Mouse (Mus musculus): ENCODE measurements at regions not wholly inside any gene's neighbourhood (a gene's known extent, or its start where the extent isn't known, plus 50 kb on each side); places are given as distances from the start of the nearest gene placed in this dataset.

DNA sequence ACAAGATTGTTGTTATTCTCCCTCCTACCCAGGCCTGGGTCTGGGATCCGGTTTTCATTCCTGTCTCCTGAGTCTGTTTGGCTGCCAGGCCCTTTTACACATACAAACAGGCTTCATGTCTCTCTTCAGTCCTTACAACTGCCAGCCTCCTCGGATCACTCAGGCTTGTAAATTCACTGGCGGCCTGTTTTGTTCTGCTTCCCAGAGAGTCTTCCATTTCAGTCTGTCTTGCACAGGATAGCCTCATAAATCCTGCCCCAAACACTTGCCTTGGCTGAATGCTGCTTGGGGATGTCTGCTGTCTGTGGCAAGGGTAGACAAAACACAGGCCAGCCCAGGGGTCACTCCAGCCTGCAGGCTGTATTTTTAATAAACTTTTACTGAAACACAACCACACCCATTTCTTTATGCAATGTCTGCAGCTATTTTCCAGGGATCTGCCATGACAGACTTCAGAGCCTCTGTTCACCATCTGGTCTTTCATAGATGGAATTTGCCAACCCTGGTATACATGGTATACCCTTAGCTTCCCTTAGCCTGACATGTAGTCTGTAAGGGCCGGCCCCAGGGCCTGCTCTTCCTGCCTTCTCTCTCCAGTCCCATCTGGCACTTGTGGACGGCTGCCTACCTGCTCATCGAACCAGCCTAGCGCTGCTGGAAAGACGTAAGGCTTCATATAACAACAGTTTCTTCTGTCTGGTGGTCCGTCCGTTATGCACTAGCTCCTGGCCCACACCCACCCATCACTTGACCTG is 149.0 kb upstream of the Mocs1 start:
- Histone ChIP-seq H3K27ac (ENCODE audit: low read depth, low read length) (no peak overlapping the region), H3K27me3 (replicated peaks; ENCODE audit: control insufficient read depth, insufficient read depth, low read length) (no peaks in the 10 kb centered on the region), H3K4me3 (ENCODE audit: low read depth, low read length) (no peak overlapping the region), H3K4me1 (replicated peaks; ENCODE audit: control insufficient read depth, insufficient read depth, low read length) (no peaks in the 10 kb centered on the region), H3K4me2 (no peak overlapping the region), H3K36me3 (ENCODE audit: control insufficient read depth, insufficient read depth, low read length) (no peaks in the 10 kb centered on the region), H3K9me3 (ENCODE audit: control insufficient read depth, low read length) (peaks cover 2% of the 10 kb centered on the region), H3K9ac (ENCODE audit: low read depth, low read length) (no peak overlapping the region)
- ATAC-seq (replicated peaks; ENCODE audit: low FRiP score) (no peak), DNase-seq (ENCODE audit: low spot score) (no peak)
- WGBS: 70% methylated on average over 10 of the region's 10 CpGs

GRCm38 (mm10) chr17:49281344-49281743 is 146.8 kb upstream of the Mocs1 start:
- Histone ChIP-seq H3K4me1 (replicated peaks; ENCODE audit: control insufficient read depth, insufficient read depth, low read length) (no peaks in the 10 kb centered on the region), H3K9me3 (ENCODE audit: control insufficient read depth, low read length) (peaks cover 2% of the 10 kb centered on the region), H3K9ac (ENCODE audit: low read depth, low read length) (no peak overlapping the region), H3K36me3 (ENCODE audit: control insufficient read depth, insufficient read depth, low read length) (no peaks in the 10 kb centered on the region), H3K4me3 (ENCODE audit: low read depth, low read length) (no peak overlapping the region), H3K27ac (ENCODE audit: low read depth, low read length) (no peak overlapping the region), H3K27me3 (replicated peaks; ENCODE audit: control insufficient read depth, insufficient read depth, low read length) (no peaks in the 10 kb centered on the region), H3K4me2 (no peak overlapping the region)
- ATAC-seq (replicated peaks; ENCODE audit: low FRiP score): no peak
- 76% methylated on average over 13 of the region's 13 CpGs for WGBS
- no peak for DNase-seq (ENCODE audit: low spot score)

DNA sequence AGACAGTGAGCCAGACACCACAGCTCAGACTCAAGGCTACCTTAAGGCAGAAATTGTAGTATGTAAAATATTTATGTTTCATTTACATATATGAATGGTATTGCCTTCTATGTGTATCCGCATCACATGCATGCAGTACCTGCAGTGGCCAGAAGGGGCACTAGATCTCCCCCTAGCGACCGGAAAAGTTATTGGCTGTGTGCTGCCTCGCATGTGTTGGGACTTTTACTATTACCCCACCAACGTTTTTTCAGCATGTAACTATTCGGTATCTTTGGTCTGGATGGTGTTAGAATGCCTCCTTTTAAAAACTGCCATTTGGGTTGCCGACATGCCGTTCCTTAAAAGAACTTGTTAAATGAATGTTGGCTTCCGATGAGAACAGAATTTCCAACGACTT is 145.7 kb upstream of the Mocs1 start:
- H3K4me3 ChIP-seq (ENCODE audit: low read depth, low read length): no peak overlapping the region
- no peak overlapping the region for H3K4me2 ChIP-seq
- H3K27me3 ChIP-seq (replicated peaks; ENCODE audit: control insufficient read depth, insufficient read depth, low read length): no peaks in the 10 kb centered on the region
- peaks cover 2% of the 10 kb centered on the region for H3K9me3 ChIP-seq (ENCODE audit: control insufficient read depth, low read length)
- no peak overlapping the region for H3K27ac ChIP-seq (ENCODE audit: low read depth, low read length)
- no peak for DNase-seq (ENCODE audit: low spot score)
- H3K9ac ChIP-seq (ENCODE audit: low read depth, low read length): no peak overlapping the region
- 79% methylated on average over 10 of the region's 10 CpGs for WGBS
- H3K36me3 ChIP-seq (ENCODE audit: control insufficient read depth, insufficient read depth, low read length): no peaks in the 10 kb centered on the region
- no peak for ATAC-seq (replicated peaks; ENCODE audit: low FRiP score)
- H3K4me1 ChIP-seq (replicated peaks; ENCODE audit: control insufficient read depth, insufficient read depth, low read length): no peaks in the 10 kb centered on the region

- H3K9ac ChIP-seq (ENCODE audit: low read depth, low read length): no peak overlapping the region
- H3K9me3 ChIP-seq (ENCODE audit: control insufficient read depth, low read length): peaks cover 2% of the 10 kb centered on the region
- H3K27me3 ChIP-seq (replicated peaks; ENCODE audit: control insufficient read depth, insufficient read depth, low read length): no peaks in the 10 kb centered on the region
- 86% methylated on average over 5 of the region's 5 CpGs for WGBS
- no peak overlapping the region for H3K27ac ChIP-seq (ENCODE audit: low read depth, low read length)
- H3K36me3 ChIP-seq (ENCODE audit: control insufficient read depth, insufficient read depth, low read length): no peaks in the 10 kb centered on the region
- ATAC-seq (replicated peaks; ENCODE audit: low FRiP score) (no peak), DNase-seq (ENCODE audit: low spot score) (no peak)
- H3K4me1 ChIP-seq (replicated peaks; ENCODE audit: control insufficient read depth, insufficient read depth, low read length): no peaks in the 10 kb centered on the region
- no peak overlapping the region for H3K4me3 ChIP-seq (ENCODE audit: low read depth, low read length)
- no peak overlapping the region for H3K4me2 ChIP-seq
Measured at GRCm38 (mm10) chr17:49283491-49283890, 144.7 kb upstream of the Mocs1 start.

DNA sequence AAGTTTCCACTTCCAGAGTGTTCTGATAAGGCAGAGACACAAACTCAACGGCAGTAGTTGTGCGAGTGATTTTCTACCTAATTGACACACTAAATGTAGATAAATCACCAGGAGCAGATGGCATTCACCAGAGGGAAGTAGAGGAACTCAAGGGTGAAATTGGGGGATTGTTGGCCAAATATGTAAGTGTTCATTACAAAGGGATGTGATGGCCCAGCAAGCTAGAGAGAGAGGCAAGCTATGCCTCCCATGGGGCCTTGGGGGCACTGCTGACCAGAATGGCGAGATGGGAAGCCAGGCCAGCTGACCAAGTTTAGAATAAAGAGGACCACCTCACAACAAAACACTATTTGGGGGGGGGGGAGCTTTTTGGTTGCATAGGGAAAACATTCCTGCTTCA is 136.5 kb upstream of the Mocs1 start:
- H3K9me3 ChIP-seq (ENCODE audit: control insufficient read depth, low read length): no peaks in the 10 kb centered on the region
- WGBS: 70% methylated on average over 3 of the region's 3 CpGs
- H3K27me3 ChIP-seq (replicated peaks; ENCODE audit: control insufficient read depth, insufficient read depth, low read length): no peaks in the 10 kb centered on the region
- H3K4me3 ChIP-seq (ENCODE audit: low read depth, low read length): no peak overlapping the region
- no peaks in the 10 kb centered on the region for H3K36me3 ChIP-seq (ENCODE audit: control insufficient read depth, insufficient read depth, low read length)
- H3K27ac ChIP-seq (ENCODE audit: low read depth, low read length): no peak overlapping the region
- DNase-seq (ENCODE audit: low spot score): no peak
- H3K9ac ChIP-seq (ENCODE audit: low read depth, low read length): no peak overlapping the region
- ATAC-seq (replicated peaks; ENCODE audit: low FRiP score): no peak
- no peak overlapping the region for H3K4me2 ChIP-seq
- H3K4me1 ChIP-seq (replicated peaks; ENCODE audit: control insufficient read depth, insufficient read depth, low read length): no peaks in the 10 kb centered on the region

DNA sequence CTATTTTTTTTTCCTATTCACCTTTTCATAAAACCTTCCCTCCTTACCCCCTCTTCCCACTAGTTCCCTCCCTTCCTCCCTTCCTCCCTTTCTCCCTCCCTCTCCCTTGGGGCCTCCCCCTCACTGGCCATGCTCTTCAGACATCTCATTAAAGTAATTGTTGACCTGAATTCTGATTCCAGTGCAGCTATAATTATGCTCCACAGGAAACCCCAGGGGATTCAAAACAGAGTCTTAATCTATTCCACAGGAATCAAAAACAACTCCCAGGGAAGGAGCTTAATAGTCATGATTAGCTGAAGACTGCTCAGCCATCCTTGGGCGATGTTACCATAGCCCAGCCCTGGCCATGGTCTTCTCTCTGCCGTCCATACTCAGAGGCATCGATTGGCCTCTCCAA is 123.7 kb upstream of the Mocs1 start:
- no peak overlapping the region for H3K27ac ChIP-seq (ENCODE audit: low read depth, low read length)
- no peak overlapping the region for H3K4me2 ChIP-seq
- H3K4me1 ChIP-seq (replicated peaks; ENCODE audit: control insufficient read depth, insufficient read depth, low read length): no peaks in the 10 kb centered on the region
- no peak overlapping the region for H3K4me3 ChIP-seq (ENCODE audit: low read depth, low read length)
- H3K27me3 ChIP-seq (replicated peaks; ENCODE audit: control insufficient read depth, insufficient read depth, low read length): no peaks in the 10 kb centered on the region
- H3K9ac ChIP-seq (ENCODE audit: low read depth, low read length): no peak overlapping the region
- H3K36me3 ChIP-seq (ENCODE audit: control insufficient read depth, insufficient read depth, low read length): no peaks in the 10 kb centered on the region
- ATAC-seq (replicated peaks; ENCODE audit: low FRiP score) (no peak), DNase-seq (ENCODE audit: low spot score) (no peak)
- H3K9me3 ChIP-seq (ENCODE audit: control insufficient read depth, low read length): no peaks in the 10 kb centered on the region
- WGBS: 84% methylated on average over 3 of the region's 3 CpGs

DNA sequence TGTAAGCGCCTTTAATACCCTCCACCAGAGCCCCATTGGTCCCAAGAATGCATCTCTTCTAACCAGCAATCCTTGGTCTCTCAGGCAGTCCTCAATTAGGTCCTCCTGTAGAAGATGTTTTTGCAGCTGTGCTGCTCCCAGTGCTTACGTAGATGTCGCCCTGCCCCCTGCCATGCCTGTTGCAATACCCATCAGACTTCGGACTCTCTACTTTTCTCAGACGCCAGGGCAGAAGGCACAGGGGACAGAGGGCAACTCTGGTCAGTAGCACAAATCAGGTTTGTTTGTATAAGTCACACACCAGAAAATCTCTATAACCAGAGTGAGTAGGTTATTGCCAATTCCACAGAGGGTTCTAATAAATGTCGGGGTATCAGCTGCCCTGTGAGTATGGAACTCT is 123.0 kb upstream of the Mocs1 start:
- H3K9ac ChIP-seq (ENCODE audit: low read depth, low read length): no peak overlapping the region
- H3K4me3 ChIP-seq (ENCODE audit: low read depth, low read length): no peak overlapping the region
- H3K4me1 ChIP-seq (replicated peaks; ENCODE audit: control insufficient read depth, insufficient read depth, low read length): no peaks in the 10 kb centered on the region
- WGBS: 78% methylated on average over 6 of the region's 6 CpGs
- no peaks in the 10 kb centered on the region for H3K27me3 ChIP-seq (replicated peaks; ENCODE audit: control insufficient read depth, insufficient read depth, low read length)
- no peaks in the 10 kb centered on the region for H3K36me3 ChIP-seq (ENCODE audit: control insufficient read depth, insufficient read depth, low read length)
- H3K27ac ChIP-seq (ENCODE audit: low read depth, low read length): no peak overlapping the region
- H3K4me2 ChIP-seq: no peak overlapping the region
- no peaks in the 10 kb centered on the region for H3K9me3 ChIP-seq (ENCODE audit: control insufficient read depth, low read length)
- ATAC-seq (replicated peaks; ENCODE audit: low FRiP score) (peak; percentile 54; the same call in 1 of the 2 replicates), DNase-seq (ENCODE audit: low spot score) (no peak)

DNA sequence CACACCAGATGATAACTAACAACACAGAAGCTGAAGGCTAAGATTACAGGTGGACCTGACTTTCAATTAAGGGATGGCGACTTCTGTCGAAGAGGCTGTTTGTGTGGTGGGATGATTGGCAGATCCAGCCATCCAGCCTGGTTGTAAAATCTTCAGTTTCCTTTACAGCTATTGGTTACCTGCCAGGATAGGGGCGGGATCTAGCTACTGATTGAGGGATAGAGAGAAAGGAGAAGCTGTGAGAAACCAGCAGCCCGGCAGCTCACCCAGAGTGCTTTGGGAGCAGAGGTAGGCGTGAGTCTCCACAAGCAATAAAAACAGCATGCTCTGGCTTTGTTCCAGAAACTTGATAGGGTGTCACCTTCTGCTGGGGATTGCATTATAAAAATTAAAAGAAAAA is 119.1 kb upstream of the Mocs1 start:
- Histone ChIP-seq H3K9ac (ENCODE audit: low read depth, low read length) (no peak overlapping the region), H3K4me1 (replicated peaks; ENCODE audit: control insufficient read depth, insufficient read depth, low read length) (no peaks in the 10 kb centered on the region), H3K4me3 (ENCODE audit: low read depth, low read length) (no peak overlapping the region), H3K9me3 (ENCODE audit: control insufficient read depth, low read length) (no peaks in the 10 kb centered on the region), H3K4me2 (no peak overlapping the region), H3K36me3 (ENCODE audit: control insufficient read depth, insufficient read depth, low read length) (no peaks in the 10 kb centered on the region), H3K27me3 (replicated peaks; ENCODE audit: control insufficient read depth, insufficient read depth, low read length) (no peaks in the 10 kb centered on the region), H3K27ac (ENCODE audit: low read depth, low read length) (no peak overlapping the region)
- ATAC-seq (replicated peaks; ENCODE audit: low FRiP score) (no peak), DNase-seq (ENCODE audit: low spot score) (no peak)
- 31% methylated on average over 5 of the region's 5 CpGs for WGBS

GRCm38 (mm10) chr17:49314196-49314595 is 114.0 kb upstream of the Mocs1 start:
- DNase-seq (ENCODE audit: low spot score) (no peak), ATAC-seq (replicated peaks; ENCODE audit: low FRiP score) (no peak)
- Histone ChIP-seq H3K27me3 (replicated peaks; ENCODE audit: control insufficient read depth, insufficient read depth, low read length) (no peaks in the 10 kb centered on the region), H3K36me3 (ENCODE audit: control insufficient read depth, insufficient read depth, low read length) (no peaks in the 10 kb centered on the region), H3K4me1 (replicated peaks; ENCODE audit: control insufficient read depth, insufficient read depth, low read length) (no peaks in the 10 kb centered on the region), H3K9me3 (ENCODE audit: control insufficient read depth, low read length) (no peaks in the 10 kb centered on the region), H3K4me3 (ENCODE audit: low read depth, low read length) (no peak overlapping the region), H3K9ac (ENCODE audit: low read depth, low read length) (no peak overlapping the region), H3K4me2 (no peak overlapping the region), H3K27ac (ENCODE audit: low read depth, low read length) (no peak overlapping the region)
- 55% methylated on average over 2 of the region's 2 CpGs for WGBS

Measured in liver, embryonic 11.5 days (tissue).